Mouse (Mus musculus) thymus, postnatal 10 days (tissue): ENCODE measurements at regions not wholly inside any gene's neighbourhood (a gene's known extent, or its start where the extent isn't known, plus 50 kb on each side); places are given as distances from the start of the nearest gene placed in this dataset.

Source experiments
- DNase-seq, 2 experiments: peaks; one replicate each; pipeline ENCODE4 v3.0.0; 2021; ENCODE audit warnings: low spot score in 2 of 2

- no peak for DNase-seq
Observed at GRCm38 (mm10) chr15:51103948-51104347, 2780.8 kb upstream of the Gm7489 start.

GRCm38 (mm10) chr15:51104362-51104761, 2780.3 kb upstream of the Gm7489 start:
- no peak for DNase-seq

GRCm38 (mm10) chr15:51104796-51105195, 2779.9 kb upstream of the Gm7489 start:
- no peak for DNase-seq

- DNase-seq, result no peak
Observed at GRCm38 (mm10) chr15:51105359-51106008, 2779.2 kb upstream of the Gm7489 start.

- no peak for DNase-seq
Observed at GRCm38 (mm10) chr15:51110186-51110585, 2774.5 kb upstream of the Gm7489 start.

- no peak for DNase-seq
Observed at GRCm38 (mm10) chr15:51125896-51126295, 2758.8 kb upstream of the Gm7489 start.

GRCm38 (mm10) chr15:51131017-51131416, 2753.7 kb upstream of the Gm7489 start:
- DNase-seq, result no peak

- DNase-seq, result no peak
Observed at GRCm38 (mm10) chr15:51136121-51136520, 2748.6 kb upstream of the Gm7489 start.

- no peak for DNase-seq
Observed at GRCm38 (mm10) chr15:51139507-51139906, 2745.2 kb upstream of the Gm7489 start.

GRCm38 (mm10) chr15:51173976-51174620, 2710.6 kb upstream of the Gm7489 start:
- no peak for DNase-seq

GRCm38 (mm10) chr15:51176466-51176865, 2708.2 kb upstream of the Gm7489 start:
- no peak for DNase-seq

- DNase-seq, result no peak
Observed at GRCm38 (mm10) chr15:51189134-51189533, 2695.6 kb upstream of the Gm7489 start.

GRCm38 (mm10) chr15:51197466-51198158, 2687.1 kb upstream of the Gm7489 start:
- no peak for DNase-seq

- DNase-seq, result no peak
Observed at GRCm38 (mm10) chr15:51203351-51203750, 2681.4 kb upstream of the Gm7489 start.

GRCm38 (mm10) chr15:51206050-51206449, 2678.7 kb upstream of the Gm7489 start:
- no peak for DNase-seq

GRCm38 (mm10) chr15:51206773-51207172, 2677.9 kb upstream of the Gm7489 start:
- no peak for DNase-seq

GRCm38 (mm10) chr15:51234873-51235272, 2649.8 kb upstream of the Gm7489 start:
- DNase-seq, result no peak

- DNase-seq, result no peak
Observed at GRCm38 (mm10) chr15:51244596-51244995, 2640.1 kb upstream of the Gm7489 start.

- DNase-seq, result no peak
Observed at GRCm38 (mm10) chr15:51247259-51247658, 2637.4 kb upstream of the Gm7489 start.

GRCm38 (mm10) chr15:51248034-51248788, 2636.5 kb upstream of the Gm7489 start:
- DNase-seq, result no peak

GRCm38 (mm10) chr15:51248789-51249040, 2636.0 kb upstream of the Gm7489 start:
- no peak for DNase-seq

- no peak for DNase-seq
Observed at GRCm38 (mm10) chr15:51254143-51254542, 2630.6 kb upstream of the Gm7489 start.

- no peak for DNase-seq
Observed at GRCm38 (mm10) chr15:51255203-51255615, 2629.5 kb upstream of the Gm7489 start.
